Mouse (Mus musculus) thymus, adult 2 months (tissue): Measurements from ENCODE around the gene Gm20388. TPM values are rescaled to one million over a fixed set of nuclear protein-coding genes. Genes with fewer than 3 reads are reported as not detected.

Source experiments
- DNase-seq: peaks from one replicate; pipeline ENCODE4 v3.0.0; 2021
- H3K27ac ChIP-seq: fragments of 200-500 bp; 2 replicates; pipeline ENCODE4 v1.5.1; 2012; ENCODE audit warnings: low read length, control low read depth; ENCODE audit not compliant: control insufficient read depth, insufficient read depth
- H3K27me3 ChIP-seq: fragments of 200-500 bp; 2 replicates; pipeline ENCODE4 v1.6.1; 2012; ENCODE audit warnings: mild to moderate bottlenecking, low read length, moderate library complexity, mixed read lengths; ENCODE audit not compliant: control insufficient read depth, insufficient read depth
- H3K36me3 ChIP-seq: fragments of 200-500 bp; 2 replicates; pipeline ENCODE4 v1.6.1; 2012; ENCODE audit warnings: mild to moderate bottlenecking, low read length, moderate library complexity; ENCODE audit not compliant: control insufficient read depth, insufficient read depth
- H3K4me1 ChIP-seq: fragments of 200-500 bp; replicated peaks from 2 replicates; pipeline ENCODE4 v1.6.1; 2012; ENCODE audit warnings: low read length; ENCODE audit not compliant: control insufficient read depth, insufficient read depth
- H3K4me3 ChIP-seq: fragments of 200-500 bp; 2 replicates; pipeline ENCODE4 v1.5.1; 2012; ENCODE audit warnings: mild to moderate bottlenecking, low read length, control low read depth, moderate library complexity; ENCODE audit not compliant: control insufficient read depth, insufficient read depth
- CTCF ChIP-seq: fragments of 200-500 bp; IDR thresholded peaks from 2 replicates; pipeline ENCODE4 v1.5.1; 2012; ENCODE audit warnings: mild to moderate bottlenecking, control low read depth, low read length, moderate library complexity, borderline replicate concordance; ENCODE audit not compliant: control insufficient read depth, poor library complexity, insufficient read depth; ENCODE audit errors: extremely low read depth
- POLR2A ChIP-seq: fragments of 200-500 bp; IDR thresholded peaks from 2 replicates; pipeline ENCODE4 v1.6.1; 2012; ENCODE audit warnings: mild to moderate bottlenecking, low read length, control low read depth, moderate library complexity; ENCODE audit not compliant: control insufficient read depth, poor library complexity, insufficient read depth; ENCODE audit errors: extremely low read depth
- WGBS: fragments of 180-500 bp; shearing (Covaris S2); methylation state at CpG from one replicate; pipeline ENCODE4 v1.1.7; 2018; 5-methylcytosine and 5-hydroxymethylcytosine counted together
- polyA plus RNA-seq: library from polyadenylated mRNA; depleted of rRNA; stranded (reverse); fragments of >200 nt; gene quantifications from 2 replicates; pipeline ENCODE4 v1.2.3, GENCODE M21; 2012

The Gm20388 gene
- polyA plus RNA-seq, 1 experiment = 103 TPM

- H3K4me3 ChIP-seq = no peak overlapping the region
- H3K27me3 ChIP-seq = no peaks in the 10 kb centered on the region; the same call in 1 of the 2 replicates
- no peak for DNase-seq
Observed at GRCm38 (mm10) chr8:121673153-121673552, 1762.5 kb downstream of the Gm20388 start.

GRCm38 (mm10) chr8:121673917-121674316 lies 1763.3 kb downstream of the Gm20388 start:
- H3K36me3 ChIP-seq = no peaks in the 10 kb centered on the region
- TF ChIP-seq CTCF = no peak
- TF ChIP-seq POLR2A = no peak
- 77% methylated on average over 5 of the region's 5 CpGs for WGBS
- no peaks in the 10 kb centered on the region for H3K4me1 ChIP-seq
- no peaks in the 10 kb centered on the region; the same call in 1 of the 2 replicates for H3K27me3 ChIP-seq
- H3K4me3 ChIP-seq = no peak overlapping the region
- DNase-seq = no peak
- no peak overlapping the region for H3K27ac ChIP-seq

More at GRCm38 (mm10) chr8:121673153-121673552, 1762.5 kb downstream of the Gm20388 start:
- no peaks in the 10 kb centered on the region for H3K4me1 ChIP-seq
- no peak overlapping the region for H3K27ac ChIP-seq
- TF ChIP-seq POLR2A (no peak), CTCF (no peak)
- no peaks in the 10 kb centered on the region for H3K36me3 ChIP-seq
- WGBS = 67% methylated on average over 4 of the region's 4 CpGs

- WGBS = 69% methylated on average over 5 of the region's 5 CpGs
Observed at GRCm38 (mm10) chr8:121674524-121674923, 1763.9 kb downstream of the Gm20388 start.

GRCm38 (mm10) chr8:121675161-121675560 lies 1764.5 kb downstream of the Gm20388 start:
- TF ChIP-seq POLR2A (no peak), CTCF (no peak)
- no peak overlapping the region for H3K27ac ChIP-seq
- H3K4me1 ChIP-seq = no peaks in the 10 kb centered on the region
- no peak for DNase-seq
- 83% methylated on average over 3 of the region's 3 CpGs for WGBS
- no peaks in the 10 kb centered on the region for H3K36me3 ChIP-seq
- no peaks in the 10 kb centered on the region for H3K27me3 ChIP-seq
- no peak overlapping the region for H3K4me3 ChIP-seq

More at GRCm38 (mm10) chr8:121674524-121674923, 1763.9 kb downstream of the Gm20388 start:
- Histone ChIP-seq H3K4me3 (no peak overlapping the region), H3K27ac (no peak overlapping the region), H3K4me1 (no peaks in the 10 kb centered on the region), H3K36me3 (no peaks in the 10 kb centered on the region), H3K27me3 (no peaks in the 10 kb centered on the region; the same call in 1 of the 2 replicates)
- DNase-seq = no peak
- no peak for TF ChIP-seq CTCF
- TF ChIP-seq POLR2A = no peak

- Histone ChIP-seq H3K27ac (no peak overlapping the region), H3K27me3 (no peaks in the 10 kb centered on the region), H3K4me1 (no peaks in the 10 kb centered on the region), H3K4me3 (no peak overlapping the region), H3K36me3 (no peaks in the 10 kb centered on the region)
- no peak for TF ChIP-seq CTCF
- no peak for TF ChIP-seq POLR2A
- 63% methylated on average over 20 of the region's 20 CpGs for WGBS
- DNase-seq = no peak
Observed at GRCm38 (mm10) chr8:121675701-121676100, 1765.1 kb downstream of the Gm20388 start.

GRCm38 (mm10) chr8:121678696-121679095 lies 1768.1 kb downstream of the Gm20388 start:
- no peak overlapping the region for H3K27ac ChIP-seq
- H3K27me3 ChIP-seq = no peaks in the 10 kb centered on the region
- H3K4me3 ChIP-seq = no peak overlapping the region
- TF ChIP-seq CTCF (no peak), POLR2A (no peak)
- no peaks in the 10 kb centered on the region for H3K4me1 ChIP-seq
- 81% methylated on average over 5 of the region's 5 CpGs for WGBS
- no peak for DNase-seq
- no peaks in the 10 kb centered on the region for H3K36me3 ChIP-seq

- Histone ChIP-seq H3K36me3 (no peaks in the 10 kb centered on the region), H3K27ac (no peak overlapping the region), H3K4me3 (no peak overlapping the region), H3K4me1 (no peaks in the 10 kb centered on the region), H3K27me3 (no peaks in the 10 kb centered on the region)
- DNase-seq = no peak
- 90% methylated on average over 4 of the region's 4 CpGs for WGBS
- TF ChIP-seq CTCF (no peak), POLR2A (no peak)
Observed at GRCm38 (mm10) chr8:121680896-121681295, 1770.3 kb downstream of the Gm20388 start.
